Comparison of ENCODE assay signal across 27 mouse cellular contexts in the genomic region with DNA sequence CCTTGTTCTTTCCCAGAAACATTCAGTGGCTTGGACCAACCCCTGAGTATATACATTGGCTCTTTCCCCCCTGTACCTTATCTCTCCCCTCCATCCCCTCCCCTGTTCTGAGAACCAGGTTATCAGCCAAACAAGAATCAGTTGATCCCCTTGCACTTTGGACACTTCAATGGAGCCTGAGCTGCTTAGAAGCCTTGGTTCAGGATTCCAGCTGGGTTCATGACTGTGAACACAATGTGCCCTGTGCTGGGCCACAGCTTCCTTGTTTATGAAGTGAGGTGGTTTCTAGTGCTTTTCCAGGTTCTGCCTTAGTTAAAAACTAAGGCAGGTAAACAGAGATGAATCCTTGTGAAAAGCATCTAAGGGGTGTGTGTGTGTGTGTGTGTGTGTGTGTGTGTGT. TPM values are rescaled to one million over a fixed set of nuclear protein-coding genes. Genes with fewer than 3 reads are reported as not detected.
"Had no signal": no experiment of that assay in that cellular context is flagged by ENCODE, and none has a peak within 500 bp of the region (broad histone marks: within the 10 kb centered on the region; RNA-seq: fewer than 3 reads in every experiment).

No protein-coding gene starts in this region.

- H3K27ac ChIP-seq: gastrocnemius, adult 2 months; heart, adult 2 months; heart, embryonic 13.5 days; heart, embryonic 15.5 days; hindbrain, embryonic 10.5 days; hindbrain, embryonic 12.5 days; hindbrain, embryonic 14.5 days; kidney, embryonic 15.5 days; kidney, postnatal 0 days; limb, embryonic 13.5 days; limb, embryonic 15.5 days; liver, embryonic 12.5 days had no signal

- H3K9ac ChIP-seq: heart, embryonic 13.5 days; heart, embryonic 15.5 days; hindbrain, embryonic 12.5 days; hindbrain, embryonic 14.5 days; kidney, embryonic 15.5 days; limb, embryonic 13.5 days; limb, embryonic 15.5 days; liver, embryonic 12.5 days had no signal

- H3K4me3 ChIP-seq: gastrocnemius, adult 2 months; heart, adult 2 months; heart, embryonic 13.5 days; heart, embryonic 15.5 days; hindbrain, embryonic 10.5 days; hindbrain, embryonic 12.5 days; kidney, embryonic 15.5 days; limb, embryonic 13.5 days; limb, embryonic 15.5 days; liver, embryonic 12.5 days had no signal

- H3K36me3 ChIP-seq: heart, embryonic 13.5 days; heart, embryonic 15.5 days; kidney, embryonic 15.5 days; limb, embryonic 13.5 days; limb, embryonic 15.5 days; liver, embryonic 12.5 days had no signal

- DNase-seq: gastrocnemius, adult 2 months; gastrocnemius, postnatal 10 days; gastrocnemius, postnatal 25 days; heart, adult 2 months; heart, postnatal 14 days; heart, postnatal 4 days; kidney, adult 11 months; kidney, adult 2 months; kidney, adult 9 months; kidney, postnatal 14 days; kidney, postnatal 36 days; layer of hippocampus, adult 9-11 months; layer of hippocampus, postnatal 36 days; left cerebral cortex, postnatal 4 days had no signal

- H3K27me3 ChIP-seq: hindbrain, embryonic 12.5 days; kidney, embryonic 15.5 days; limb, embryonic 13.5 days; limb, embryonic 15.5 days; liver, embryonic 12.5 days had no signal

- ATAC-seq: hindbrain, embryonic 16.5 days; inflammation-experienced regulatory T-cells, adult 6 months; liver, embryonic 12.5 days had no signal

- H3K4me2 ChIP-seq: heart, embryonic 11.5 days; heart, embryonic 13.5 days; heart, embryonic 15.5 days; hindbrain, embryonic 12.5 days; hindbrain, embryonic 14.5 days; kidney, embryonic 15.5 days; limb, embryonic 13.5 days; limb, embryonic 15.5 days; liver, embryonic 12.5 days had no signal

- H3K4me1 ChIP-seq: heart, embryonic 13.5 days; heart, embryonic 15.5 days; hindbrain, embryonic 12.5 days; kidney, embryonic 15.5 days; limb, embryonic 13.5 days; limb, embryonic 15.5 days; liver, embryonic 12.5 days had no signal

- H3K9me3 ChIP-seq: heart, embryonic 13.5 days; heart, embryonic 15.5 days; hindbrain, embryonic 10.5 days; hindbrain, embryonic 12.5 days; kidney, embryonic 15.5 days; limb, embryonic 13.5 days; limb, embryonic 15.5 days; liver, embryonic 12.5 days had no signal

RNA-seq across cellular contexts. Expression of gene Adcyap1r1, which starts 47.0 kb away (rescaled TPM):
- polyA plus RNA-seq: inflammation-experienced regulatory T-cells, adult 6 months had no signal
